In genomic region chr4:120232541-120232940, GRCm38 (mm10) we compare ENCODE assay signal across 29 mouse cellular contexts. TPM values are rescaled to one million over a fixed set of nuclear protein-coding genes. Genes with fewer than 3 reads are reported as not detected.
DNase-seq lines count a peak whose midpoint lies in the region; ATAC-seq and TF ChIP-seq lines count a peak whose summit lies in the region.
"Had no signal": no experiment of that assay in that cellular context is flagged by ENCODE, and none has a peak within 500 bp of the region (broad histone marks: within the 10 kb centered on the region; RNA-seq: fewer than 3 reads in every experiment).

No protein-coding gene starts in this region.

- H3ac ChIP-seq in C2C12 (ENCODE audit: control insufficient read depth, insufficient read length, low read depth): no peak overlapping the region

- H3K79me3 ChIP-seq in C2C12 (ENCODE audit: low read depth): no peaks in the 10 kb centered on the region

- no peak for TF ChIP-seq CTCF in C2C12 (IDR thresholded peaks at IDR 0.05; ENCODE audit: control insufficient read depth, insufficient read depth, insufficient read length)

- peaks cover 16% of the 10 kb centered on the region for H3K4me1 ChIP-seq in kidney, embryonic 14.5 days (ENCODE audit: control insufficient read depth, insufficient read depth, low read length)
- H3K4me1 ChIP-seq in forebrain, embryonic 13.5 days: peaks cover 23% of the 10 kb centered on the region
- H3K4me1 ChIP-seq: embryonic facial prominence, embryonic 10.5 days; embryonic facial prominence, embryonic 13.5 days; heart, embryonic 12.5 days; heart, embryonic 15.5 days had no signal

- no peak overlapping the region for H3K9ac ChIP-seq in kidney, embryonic 14.5 days (ENCODE audit: low read depth, low read length)
- H3K9ac ChIP-seq in forebrain, embryonic 13.5 days: no peak overlapping the region
- H3K9ac ChIP-seq: embryonic facial prominence, embryonic 13.5 days; forebrain, postnatal 0 days; heart, embryonic 12.5 days; heart, embryonic 15.5 days; hindbrain, embryonic 13.5 days; intestine, embryonic 15.5 days had no signal

- H3K27ac ChIP-seq in kidney, embryonic 14.5 days (ENCODE audit: low read depth, low read length): no peak overlapping the region
- H3K27ac ChIP-seq in forebrain, embryonic 13.5 days: no peak overlapping the region
- H3K27ac ChIP-seq: embryonic facial prominence, embryonic 10.5 days; embryonic facial prominence, embryonic 13.5 days; gastrocnemius, adult 2 months; heart, embryonic 15.5 days; hindbrain, embryonic 10.5 days; hindbrain, embryonic 13.5 days; intestine, embryonic 15.5 days had no signal

- H3K4me2 ChIP-seq in kidney, embryonic 14.5 days (replicated peaks; ENCODE audit: low read depth, low read length): no peak overlapping the region
- no peak overlapping the region for H3K4me2 ChIP-seq in forebrain, embryonic 13.5 days
- H3K4me2 ChIP-seq: embryonic facial prominence, embryonic 13.5 days; heart, embryonic 12.5 days; heart, embryonic 15.5 days; hindbrain, embryonic 13.5 days; intestine, embryonic 15.5 days had no signal

- WGBS in kidney, embryonic 14.5 days: 80% methylated on average over 2 of the region's 2 CpGs
- WGBS in forebrain, embryonic 13.5 days: 91% methylated on average over 2 of the region's 2 CpGs

- no peak overlapping the region for H3K4me3 ChIP-seq in kidney, embryonic 14.5 days (ENCODE audit: low read length)
- H3K4me3 ChIP-seq in C2C12 (ENCODE audit: insufficient read depth, poor library complexity, severe bottlenecking): no peak overlapping the region
- H3K4me3 ChIP-seq in forebrain, embryonic 13.5 days: no peak overlapping the region
- H3K4me3 ChIP-seq: embryonic facial prominence, embryonic 10.5 days; embryonic facial prominence, embryonic 13.5 days; erythroblast, embryonic 14.5 days; gastrocnemius, adult 2 months; heart, embryonic 12.5 days; heart, embryonic 15.5 days; hindbrain, embryonic 10.5 days; hindbrain, embryonic 13.5 days; intestine, embryonic 15.5 days had no signal

- ATAC-seq in kidney, embryonic 14.5 days (ENCODE audit: low FRiP score, low TSS enrichment): 0 out of 2 replicates have a peak, but pooled peaks have one; percentile 14
- no peak for ATAC-seq in forebrain, embryonic 13.5 days
- ATAC-seq: activated CD4-positive, CD25-positive, alpha-beta regulatory T cell, adult 4 months; forebrain, embryonic 14.5 days; forebrain, postnatal 0 days; hindbrain, embryonic 16.5 days; intestine, embryonic 15.5 days had no signal

- no peaks in the 10 kb centered on the region for H3K9me3 ChIP-seq in kidney, embryonic 14.5 days (ENCODE audit: control insufficient read depth, low read length)
- H3K9me3 ChIP-seq in forebrain, embryonic 13.5 days (replicated peaks): no peaks in the 10 kb centered on the region
- H3K9me3 ChIP-seq: embryonic facial prominence, embryonic 10.5 days; embryonic facial prominence, embryonic 13.5 days; heart, embryonic 12.5 days; heart, embryonic 15.5 days; hindbrain, embryonic 10.5 days; hindbrain, embryonic 13.5 days; intestine, embryonic 15.5 days had no signal

- H3K36me3 ChIP-seq in kidney, embryonic 14.5 days (ENCODE audit: control insufficient read depth, insufficient read depth, low read length): no peaks in the 10 kb centered on the region
- H3K36me3 ChIP-seq in C2C12 (ENCODE audit: control insufficient read depth, insufficient read depth): no peaks in the 10 kb centered on the region
- H3K36me3 ChIP-seq in forebrain, embryonic 13.5 days (ENCODE audit: poor library complexity, severe bottlenecking): no peaks in the 10 kb centered on the region
- H3K36me3 ChIP-seq: embryonic facial prominence, embryonic 10.5 days; embryonic facial prominence, embryonic 13.5 days; heart, embryonic 12.5 days; heart, embryonic 15.5 days; hindbrain, embryonic 10.5 days; hindbrain, embryonic 13.5 days; intestine, embryonic 15.5 days had no signal

- DNase-seq in kidney, postnatal 14 days: no peak
- peak; percentile 50 for DNase-seq in adrenal gland, postnatal 10 days
- peak; percentile 47 to 66 for DNase-seq in adrenal gland, postnatal 36 days
- DNase-seq in yolk sac, embryonic 10.5 days (ENCODE audit: low spot score): no peak
- DNase-seq: cerebellum, adult 11 months; cerebellum, adult 2 months; cerebellum, adult 9-11 months; cerebellum, postnatal 25 days; forebrain, postnatal 0 days; gastrocnemius, adult 2 months; gastrocnemius, postnatal 25 days; heart, adult 18-20 months; heart, postnatal 10 days; heart, postnatal 36 days; kidney, adult 11 months had no signal

- no peaks in the 10 kb centered on the region for H3K27me3 ChIP-seq in kidney, embryonic 14.5 days (ENCODE audit: control insufficient read depth, insufficient read depth, low read length)
- peaks cover 9% of the 10 kb centered on the region for H3K27me3 ChIP-seq in C2C12 (ENCODE audit: control insufficient read depth, insufficient read depth, insufficient read length)
- 0 out of 2 replicates have a peak, but pooled peaks cover 13% of the 10 kb centered on the region for H3K27me3 ChIP-seq in forebrain, embryonic 13.5 days
- H3K27me3 ChIP-seq: intestine, embryonic 15.5 days had no signal

- no peaks in the 10 kb centered on the region for H3K79me2 ChIP-seq in C2C12 (ENCODE audit: control insufficient read depth, insufficient read depth)

TF ChIP-seq in C2C12, 6 proteins besides CTCF, POLR2A, EP300 and RAD21:
- TF ChIP-seq USF1 (IDR thresholded peaks at IDR 0.05; ENCODE audit: low read depth) (no peak), CEBPB (IDR thresholded peaks at IDR 0.05; ENCODE audit: low read depth) (peak; percentile 33)

RNA-seq across cellular contexts. Expression of gene Foxo6, which starts 54.6 kb away (rescaled TPM):
- 0.15 and 0.23 TPM in 2 replicates for polyA plus RNA-seq in kidney, embryonic 14.5 days (2014; fragmentation: Nextera tagmentation; extraction: Ambion mirVana)
- polyA plus RNA-seq in C2C12 (2012; fragmentation: generic; extraction: Trizol): 0.76 TPM
- total RNA-seq in adrenal gland, postnatal 10 days (2021): 1 to 10 TPM; 1.4 to 3.7 TPM
- total RNA-seq in adrenal gland, postnatal 36 days (2021): 1 to 10 TPM in 1 of 2 experiments, under 1 TPM in 1; 0.76 to 1.2 TPM
- 3.1 and 3.8 TPM in 2 replicates for polyA plus RNA-seq in forebrain, embryonic 13.5 days (2015; fragmentation: Nextera tagmentation; extraction: Ambion mirVana)
- polyA plus RNA-seq: activated CD4-positive, CD25-positive, alpha-beta regulatory T cell, adult 4 months; erythroblast, embryonic 14.5 days had no signal

Comparison
In these comparisons a context has a peak if more than half of its experiments do, and no peak if none do; other contexts are left out.
1. DNase-seq: peak in adrenal gland, postnatal 10 days (single experiment) and adrenal gland, postnatal 36 days (2 of 2); none in kidney, postnatal 14 days (single experiment) and yolk sac, embryonic 10.5 days (single experiment).